Mouse (Mus musculus) adrenal gland, postnatal 25 days (tissue): ENCODE measurements around the gene Triobp. TPM values are rescaled to one million over a fixed set of nuclear protein-coding genes. Genes with fewer than 3 reads are reported as not detected.
"Not testable (repeated sequence)": the region's sequence is repeated elsewhere in the genome, so short reads cannot be mapped to it uniquely, and the experiment has no call there.

Experiments
- DNase-seq: peaks from one replicate; pipeline ENCODE4 v3.0.0; 2021; ENCODE audit warnings: mixed read lengths
- total RNA-seq: library from RNA; stranded (reverse); gene quantifications from 2 replicates; pipeline ENCODE4 v1.2.3, GENCODE M21; 2021

Triobp gene
- total RNA-seq, 1 experiment from 2014 or later: 114 TPM

- peak; percentile 80 for DNase-seq
Measured at GRCm38 (mm10) chr15:79002036-79002435, 54.5 kb downstream of the Triobp start.

GRCm38 (mm10) chr15:79003079-79003478 lies 55.6 kb downstream of the Triobp start:
- no peak for DNase-seq

- DNase-seq: no peak
Measured at GRCm38 (mm10) chr15:79005581-79005980, 58.1 kb downstream of the Triobp start.

GRCm38 (mm10) chr15:79006638-79007037 lies 59.1 kb downstream of the Triobp start:
- no peak for DNase-seq

- no peak for DNase-seq
Measured at GRCm38 (mm10) chr15:79007059-79007458, 59.5 kb downstream of the Triobp start.

GRCm38 (mm10) chr15:79007836-79008235 lies 60.3 kb downstream of the Triobp start:
- DNase-seq: not testable (repeated sequence)

- DNase-seq: no peak
Measured at GRCm38 (mm10) chr15:79009734-79010133, 62.2 kb downstream of the Triobp start.

- no peak for DNase-seq
Measured at GRCm38 (mm10) chr15:79011550-79011949, 64.0 kb downstream of the Triobp start.

- DNase-seq: no peak
Measured at GRCm38 (mm10) chr15:79013382-79013781, 65.9 kb downstream of the Triobp start.

- no peak for DNase-seq
Measured at GRCm38 (mm10) chr15:79018191-79018590, 70.7 kb downstream of the Triobp start.

- DNase-seq: no peak
Measured at GRCm38 (mm10) chr15:79018886-79019285, 71.4 kb downstream of the Triobp start.

- no peak for DNase-seq
Measured at GRCm38 (mm10) chr15:79022671-79023230, 75.2 kb downstream of the Triobp start.

- DNase-seq: no peak
Measured at GRCm38 (mm10) chr15:79023366-79023765, 75.8 kb downstream of the Triobp start.

GRCm38 (mm10) chr15:79025687-79026308 lies 78.3 kb downstream of the Triobp start:
- no peak for DNase-seq

- no peak for DNase-seq
Measured at GRCm38 (mm10) chr15:79026511-79027290, 79.2 kb downstream of the Triobp start.

GRCm38 (mm10) chr15:79027291-79028205 lies 80.0 kb downstream of the Triobp start:
- DNase-seq: peak; percentile 47

GRCm38 (mm10) chr15:79028237-79028738 lies 80.8 kb downstream of the Triobp start, which contains the start of gene H1f0:
Gene H1f0, plus strand, starts transcription at chr15:79028450.
- peak; percentile 97 for DNase-seq

- no peak for DNase-seq
Measured at GRCm38 (mm10) chr15:79028823-79029484, 81.4 kb downstream of the Triobp start.

- DNase-seq: no peak
Measured at GRCm38 (mm10) chr15:79029519-79030241, 82.2 kb downstream of the Triobp start.

- DNase-seq: peak; percentile 88
Measured at GRCm38 (mm10) chr15:79030551-79031435, 83.3 kb downstream of the Triobp start.
